Mouse (Mus musculus) lung, embryonic 16.5 days (tissue): Measurements from ENCODE around the gene Pelo. TPM values are rescaled to one million over a fixed set of nuclear protein-coding genes. Genes with fewer than 3 reads are reported as not detected.
A peak's percentile ranks its signal among the peaks of the same experiment; 100 is the strongest.

ENCODE experiments used
- ATAC-seq: fragments of 200-750 bp; cut with Nextera tagmentation; 2 replicates; pipeline ENCODE4 v1.8.0; 2017; ENCODE audit warnings: low read depth, mild to moderate bottlenecking, moderate library complexity
- H3K27ac ChIP-seq: fragments of 300-500 bp; sonication (generic); 2 replicates; pipeline ENCODE4 v1.5.1; 2014; ENCODE audit warnings: mild to moderate bottlenecking, control low read depth, low read length
- H3K27me3 ChIP-seq: fragments of 300-500 bp; sonication (generic); 2 replicates; pipeline ENCODE4 v1.6.1; 2014; ENCODE audit warnings: low read depth, low read length, mixed read lengths; ENCODE audit not compliant: control insufficient read depth, insufficient read depth
- H3K36me3 ChIP-seq: fragments of 300-500 bp; sonication (generic); 2 replicates; pipeline ENCODE4 v1.6.1; 2014; ENCODE audit warnings: low read length; ENCODE audit not compliant: control insufficient read depth, insufficient read depth
- H3K4me1 ChIP-seq: fragments of 300-500 bp; sonication (generic); replicated peaks from 2 replicates; pipeline ENCODE4 v1.6.1; 2014; ENCODE audit warnings: low read length, mixed read lengths; ENCODE audit not compliant: control insufficient read depth, insufficient read depth
- H3K4me2 ChIP-seq: fragments of 300-500 bp; sonication (generic); 2 replicates; pipeline ENCODE4 v1.6.1; 2014; ENCODE audit warnings: low read depth, low read length, control low read depth
- H3K4me3 ChIP-seq: fragments of 300-500 bp; sonication (generic); 2 replicates; pipeline ENCODE4 v1.5.1; 2014; ENCODE audit warnings: mild to moderate bottlenecking, low read length, control low read depth
- H3K9ac ChIP-seq: fragments of 300-500 bp; sonication (generic); 2 replicates; pipeline ENCODE4 v1.6.1; 2014; ENCODE audit warnings: low read length, control low read depth
- H3K9me3 ChIP-seq: fragments of 300-500 bp; sonication (generic); 2 replicates; pipeline ENCODE4 v1.6.1; 2016; ENCODE audit warnings: low read length; ENCODE audit not compliant: control insufficient read depth
- WGBS: fragments of 180-500 bp; shearing (Covaris S2); extraction: QIAGEN DNeasy Blood & Tissue Kit; methylation state at CpG from one replicate; pipeline ENCODE4 v1.1.7; 2014; 5-methylcytosine and 5-hydroxymethylcytosine counted together
- polyA plus RNA-seq: library from polyadenylated mRNA; unstranded; fragments of >200 nt; fragmentation: Nextera tagmentation; extraction: Ambion mirVana; gene quantifications from 2 replicates; pipeline ENCODE4 v1.2.1, GENCODE M21; 2015

Gene Pelo
- polyA plus RNA-seq, 1 experiment from 2014 or later, result 4.4 TPM

DNA sequence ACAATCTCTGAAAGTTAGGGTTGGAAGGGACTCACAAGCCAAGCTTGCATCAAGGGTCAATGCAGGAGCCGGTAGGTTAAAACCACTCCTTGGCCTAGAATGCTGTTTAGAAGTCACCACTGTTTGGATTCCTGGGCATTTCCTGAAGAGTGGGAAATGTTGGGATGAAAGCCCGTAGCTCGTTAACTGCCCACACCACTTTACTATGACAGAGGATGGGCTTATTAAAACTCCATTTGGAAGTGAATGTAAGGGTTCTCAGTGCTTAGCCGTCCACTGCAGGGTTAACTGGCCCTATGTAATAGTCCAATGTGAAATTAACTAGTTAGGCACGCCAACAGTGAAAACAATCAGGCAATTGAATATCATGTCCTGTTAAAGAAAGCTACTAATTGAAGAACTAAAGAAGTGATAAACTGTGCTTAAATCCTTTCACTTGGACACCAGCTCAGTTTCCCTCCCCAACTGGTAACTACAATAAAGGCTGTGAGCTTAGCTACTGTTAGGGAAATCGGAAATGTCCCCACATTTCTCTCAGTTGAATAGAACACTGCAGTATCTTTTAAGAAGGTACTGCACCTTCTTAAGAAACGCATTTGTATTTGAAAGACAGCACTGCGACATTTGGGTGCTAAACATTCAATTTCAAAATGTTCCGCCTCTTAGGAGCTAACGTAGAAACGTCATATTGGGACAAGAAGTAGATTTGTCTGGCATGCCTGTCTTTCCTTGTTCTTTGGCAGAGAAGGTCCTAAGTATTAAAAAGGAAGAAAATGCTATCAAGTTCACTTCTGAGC, 10.6 kb upstream of the Pelo start:
- WGBS, result 29% methylated on average over 11 of the region's 11 CpGs
- peak overlapping the region; percentile 70 for H3K4me2 ChIP-seq
- H3K27me3 ChIP-seq, result no peaks in the 10 kb centered on the region
- peak overlapping the region; percentile 97 for H3K27ac ChIP-seq
- H3K9ac ChIP-seq, result peak overlapping the region; percentile 79
- peak overlapping the region; percentile 67 for H3K4me3 ChIP-seq
- ATAC-seq, result no peak
- peaks cover 3% of the 10 kb centered on the region; the same call in 1 of the 2 replicates for H3K9me3 ChIP-seq
- no peaks in the 10 kb centered on the region for H3K36me3 ChIP-seq
- peaks cover 19% of the 10 kb centered on the region for H3K4me1 ChIP-seq

DNA sequence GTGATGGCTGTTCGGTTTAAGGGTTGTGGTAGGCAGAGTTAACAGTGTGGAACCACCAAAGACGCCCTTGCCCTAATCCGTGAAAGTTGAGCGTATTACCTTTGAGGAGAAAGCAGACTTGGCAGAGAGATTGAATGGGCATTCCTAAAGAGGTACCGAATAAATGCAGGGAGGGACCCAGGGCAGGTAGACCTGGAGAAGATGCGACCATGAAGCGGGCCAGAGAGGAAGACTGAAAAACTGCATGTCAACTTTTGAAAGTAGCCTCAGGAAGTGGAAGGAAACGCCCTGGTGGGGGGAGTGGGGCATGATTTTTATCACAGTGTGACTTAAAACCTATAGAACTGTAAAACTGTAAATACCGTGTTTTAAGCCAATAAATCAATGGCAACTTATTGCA, 9.4 kb upstream of the Pelo start:
- no peak for ATAC-seq
- Histone ChIP-seq H3K27me3 (no peaks in the 10 kb centered on the region), H3K4me1 (peaks cover 21% of the 10 kb centered on the region), H3K4me2 (peak overlapping the region; percentile 70), H3K27ac (no peak overlapping the region), H3K36me3 (no peaks in the 10 kb centered on the region), H3K9me3 (peaks cover 3% of the 10 kb centered on the region; the same call in 1 of the 2 replicates), H3K9ac (no peak overlapping the region), H3K4me3 (peak overlapping the region; percentile 21; the same call in 1 of the 2 replicates)
- 83% methylated on average over 9 of the region's 9 CpGs for WGBS

DNA sequence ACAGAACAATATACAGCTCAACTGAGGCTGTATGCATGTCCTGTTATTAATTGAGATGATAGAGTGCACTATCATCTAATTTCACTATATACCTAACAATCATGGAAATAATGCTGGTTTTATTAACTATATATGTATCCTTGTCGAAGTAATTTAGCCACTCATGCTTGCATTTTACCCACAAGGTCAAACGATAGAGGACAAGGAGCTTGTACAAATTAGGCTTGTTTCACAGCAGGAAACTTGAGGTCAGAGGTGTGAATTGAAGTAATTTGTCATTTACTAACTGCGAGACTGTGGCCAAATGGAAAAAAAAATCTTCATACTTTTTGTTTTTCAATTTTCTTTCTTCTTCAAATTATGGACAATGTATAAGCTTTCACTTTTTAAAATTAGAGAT, 8.2 kb upstream of the Pelo start:
- H3K4me2 ChIP-seq, result 0 out of 2 replicates have a peak overlapping the region, but pooled peaks have one; percentile 22
- H3K4me1 ChIP-seq, result peaks cover 21% of the 10 kb centered on the region
- no peak overlapping the region for H3K4me3 ChIP-seq
- H3K9ac ChIP-seq, result no peak overlapping the region
- H3K9me3 ChIP-seq, result no peaks in the 10 kb centered on the region
- no peaks in the 10 kb centered on the region for H3K27me3 ChIP-seq
- WGBS, result 67% methylated on average over 3 of the region's 3 CpGs
- no peaks in the 10 kb centered on the region for H3K36me3 ChIP-seq
- no peak overlapping the region for H3K27ac ChIP-seq
- ATAC-seq, result no peak

DNA sequence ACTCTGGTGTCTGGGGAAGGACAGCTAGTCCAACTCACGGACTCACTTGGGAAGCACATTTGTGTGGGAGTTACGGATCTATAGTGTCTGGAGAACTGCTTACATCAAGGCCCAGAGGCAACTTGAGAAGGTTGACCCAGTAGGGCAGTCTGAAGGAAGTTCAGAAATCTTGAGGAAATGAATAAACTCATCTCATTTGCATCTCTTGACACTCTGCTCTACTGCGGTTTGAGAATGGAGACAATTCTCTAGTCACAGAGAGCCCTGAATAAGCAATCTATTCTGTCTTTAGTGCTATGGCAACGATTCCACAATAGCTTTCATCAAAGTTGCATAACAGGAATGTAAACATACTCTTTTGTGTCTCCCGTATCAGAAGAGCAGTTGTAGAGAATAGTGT, 7.0 kb upstream of the Pelo start:
- H3K4me2 ChIP-seq, result 0 out of 2 replicates have a peak overlapping the region, but pooled peaks have one; percentile 25
- no peak overlapping the region for H3K9ac ChIP-seq
- 0 out of 2 replicates have a peak overlapping the region, but pooled peaks have one; percentile 2 for H3K27ac ChIP-seq
- WGBS, result 51% methylated on average over 5 of the region's 5 CpGs
- no peaks in the 10 kb centered on the region for H3K27me3 ChIP-seq
- H3K9me3 ChIP-seq, result no peaks in the 10 kb centered on the region
- no peaks in the 10 kb centered on the region for H3K36me3 ChIP-seq
- no peak overlapping the region for H3K4me3 ChIP-seq
- H3K4me1 ChIP-seq, result peaks cover 17% of the 10 kb centered on the region
- ATAC-seq, result no peak

DNA sequence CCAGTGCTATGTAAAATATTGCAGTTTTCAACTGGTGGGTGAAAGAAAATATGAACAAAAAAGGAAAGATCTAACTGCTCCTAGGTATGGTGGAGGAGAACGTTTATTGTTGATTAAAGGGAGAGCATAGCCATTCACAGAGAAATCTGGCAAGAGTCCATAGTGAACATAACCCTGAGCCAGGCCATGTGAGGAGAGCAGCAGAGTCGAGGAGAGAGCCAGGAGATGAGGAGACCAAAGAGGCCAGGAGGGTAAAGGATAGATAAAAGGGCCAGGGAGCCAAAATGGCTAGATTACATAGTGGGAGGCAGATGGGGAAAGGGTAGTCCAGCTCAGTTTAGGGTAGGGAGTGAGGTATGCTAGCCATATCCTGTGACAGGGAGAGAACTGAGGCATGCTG, 6.2 kb upstream of the Pelo start:
- 0 out of 2 replicates have a peak overlapping the region, but pooled peaks have one; percentile 6 for H3K9ac ChIP-seq
- no peak overlapping the region for H3K4me2 ChIP-seq
- H3K9me3 ChIP-seq, result no peaks in the 10 kb centered on the region
- H3K27me3 ChIP-seq, result no peaks in the 10 kb centered on the region
- no peak overlapping the region for H3K27ac ChIP-seq
- 23% methylated on average over 2 of the region's 2 CpGs for WGBS
- no peak overlapping the region for H3K4me3 ChIP-seq
- H3K4me1 ChIP-seq, result peaks cover 18% of the 10 kb centered on the region
- H3K36me3 ChIP-seq, result no peaks in the 10 kb centered on the region
- no peak for ATAC-seq

DNA sequence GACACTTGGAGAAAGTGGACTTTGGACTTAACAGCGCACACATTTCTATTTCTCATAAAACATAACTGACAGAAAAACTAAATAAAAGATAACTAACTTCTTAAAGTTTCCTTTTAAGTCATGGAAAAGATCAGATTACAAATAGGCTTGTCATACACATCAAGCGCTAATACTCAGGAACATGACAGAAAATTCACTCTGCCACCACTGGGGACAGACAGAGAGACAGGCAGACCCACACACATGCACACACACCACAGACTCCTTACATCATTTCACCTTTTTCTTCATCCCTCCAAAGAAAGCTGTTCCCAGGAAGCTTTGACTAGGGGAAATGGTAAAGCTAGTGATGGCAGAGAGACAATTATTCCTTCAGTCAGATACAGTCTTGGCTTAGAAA, 5.4 kb upstream of the Pelo start:
- no peak overlapping the region for H3K27ac ChIP-seq
- peaks cover 21% of the 10 kb centered on the region for H3K4me1 ChIP-seq
- no peaks in the 10 kb centered on the region for H3K9me3 ChIP-seq
- no peak overlapping the region for H3K4me3 ChIP-seq
- H3K36me3 ChIP-seq, result no peaks in the 10 kb centered on the region
- no peak overlapping the region for H3K9ac ChIP-seq
- no peak overlapping the region for H3K4me2 ChIP-seq
- H3K27me3 ChIP-seq, result no peaks in the 10 kb centered on the region
- ATAC-seq, result no peak
- WGBS, result 62% methylated on average over 2 of the region's 2 CpGs

DNA sequence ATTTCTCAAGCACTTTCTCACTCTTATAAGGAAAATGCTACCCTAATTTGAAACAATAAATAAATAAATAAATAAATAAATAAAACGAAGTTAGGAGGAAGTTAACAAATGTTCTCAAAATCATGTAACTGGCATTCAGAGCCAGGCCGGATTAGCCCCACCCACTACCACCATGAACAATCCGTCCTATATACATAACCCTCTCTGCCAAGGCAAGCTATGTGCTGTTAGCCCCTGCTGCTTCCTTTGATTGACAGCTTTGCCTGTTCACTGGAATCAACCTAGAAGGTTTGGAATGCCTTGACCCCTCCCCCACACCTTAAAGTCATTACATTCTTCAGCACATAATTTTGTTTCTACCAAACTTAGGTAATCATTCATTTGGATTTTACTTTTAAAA, 1.5 kb upstream of the Pelo start:
- no peaks in the 10 kb centered on the region for H3K9me3 ChIP-seq
- no peak overlapping the region for H3K4me3 ChIP-seq
- peak overlapping the region; percentile 95; the same call in 1 of the 2 replicates for H3K27ac ChIP-seq
- no peak overlapping the region for H3K4me2 ChIP-seq
- no peak for ATAC-seq
- peaks cover 10% of the 10 kb centered on the region for H3K36me3 ChIP-seq
- 57% methylated on average over 3 of the region's 3 CpGs for WGBS
- H3K4me1 ChIP-seq, result peaks cover 20% of the 10 kb centered on the region
- H3K27me3 ChIP-seq, result no peaks in the 10 kb centered on the region
- H3K9ac ChIP-seq, result no peak overlapping the region

DNA sequence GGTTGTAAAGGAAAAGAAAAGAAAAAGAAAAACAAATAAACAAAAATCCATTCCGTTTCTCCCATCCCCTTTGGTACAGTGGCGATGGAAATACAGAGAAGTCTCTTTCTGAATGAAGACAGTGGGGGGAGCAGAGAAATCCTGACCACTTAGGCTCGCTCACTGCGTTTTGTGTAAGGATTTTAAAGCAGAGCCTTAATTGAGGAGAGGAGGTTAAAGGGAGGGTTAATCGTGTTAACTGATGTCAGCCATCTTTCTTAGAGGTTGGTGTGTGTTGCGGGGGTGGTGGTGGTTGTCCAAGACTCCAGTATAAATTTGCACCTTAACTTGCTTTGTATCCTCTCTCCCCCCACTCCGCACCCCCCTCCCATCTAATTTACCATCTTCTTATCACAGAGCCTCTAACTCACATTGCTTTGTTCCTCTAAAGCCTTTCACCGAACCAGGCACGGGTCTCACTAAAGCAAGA, 1.0 kb upstream of the Pelo start:
- peaks cover 15% of the 10 kb centered on the region for H3K4me1 ChIP-seq
- no peaks in the 10 kb centered on the region for H3K9me3 ChIP-seq
- peak overlapping the region; percentile 64 for H3K4me3 ChIP-seq
- H3K27me3 ChIP-seq, result no peaks in the 10 kb centered on the region
- peak overlapping the region; percentile 94 for H3K4me2 ChIP-seq
- ATAC-seq, result no peak
- peak overlapping the region; percentile 95 for H3K27ac ChIP-seq
- 37% methylated on average over 9 of the region's 9 CpGs for WGBS
- H3K9ac ChIP-seq, result peak overlapping the region; percentile 85
- H3K36me3 ChIP-seq, result peaks cover 11% of the 10 kb centered on the region

DNA sequence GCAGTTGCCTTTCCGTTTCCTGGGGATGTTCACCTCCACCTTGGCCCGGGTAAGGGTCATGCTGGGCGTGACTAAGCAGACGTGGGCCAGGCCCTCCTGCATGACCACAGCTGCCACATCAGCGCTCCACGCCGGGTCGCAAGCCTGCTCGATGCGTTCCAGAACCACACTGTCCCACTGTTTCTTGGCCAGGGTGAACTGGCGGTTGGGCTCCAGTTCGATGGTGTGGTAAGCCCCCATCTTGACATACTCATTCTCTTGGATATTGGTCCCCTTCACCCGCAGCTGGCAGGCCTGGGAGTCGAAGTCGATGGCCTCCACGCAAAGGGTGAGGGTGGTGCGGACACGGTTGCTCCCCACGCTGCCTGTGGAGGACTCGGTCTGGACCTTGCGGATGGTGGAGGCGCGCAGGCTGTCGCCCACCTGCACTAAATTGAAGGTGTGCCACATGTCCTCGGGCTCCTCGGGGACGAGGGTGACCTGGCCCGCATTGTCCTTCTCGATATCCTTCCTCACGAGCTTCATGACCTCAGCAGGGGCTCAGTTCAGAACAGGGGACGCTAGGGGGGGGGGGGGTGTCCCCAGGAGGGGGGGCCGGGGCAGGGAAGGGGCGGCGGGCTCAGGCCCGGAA, 476 bp downstream of the Pelo start:
- Histone ChIP-seq H3K9me3 (no peaks in the 10 kb centered on the region), H3K36me3 (peaks cover 11% of the 10 kb centered on the region), H3K4me2 (peak overlapping the region; percentile 94), H3K4me1 (peaks cover 11% of the 10 kb centered on the region), H3K4me3 (peak overlapping the region; percentile 64), H3K9ac (peak overlapping the region; percentile 85), H3K27me3 (no peaks in the 10 kb centered on the region), H3K27ac (peak overlapping the region; percentile 95)
- ATAC-seq, result peak; percentile 42
- 6% methylated on average over 34 of the region's 35 CpGs for WGBS
